Mouse (Mus musculus): ENCODE data around the gene A730046J19Rik. TPM values are rescaled to one million over a fixed set of nuclear protein-coding genes. Genes with fewer than 3 reads are reported as not detected.

A730046J19Rik gene
- polyA plus RNA-seq (2014; fragmentation: Nextera tagmentation; extraction: Ambion mirVana) = 0.13 and 0.22 TPM in 2 replicates

DNA sequence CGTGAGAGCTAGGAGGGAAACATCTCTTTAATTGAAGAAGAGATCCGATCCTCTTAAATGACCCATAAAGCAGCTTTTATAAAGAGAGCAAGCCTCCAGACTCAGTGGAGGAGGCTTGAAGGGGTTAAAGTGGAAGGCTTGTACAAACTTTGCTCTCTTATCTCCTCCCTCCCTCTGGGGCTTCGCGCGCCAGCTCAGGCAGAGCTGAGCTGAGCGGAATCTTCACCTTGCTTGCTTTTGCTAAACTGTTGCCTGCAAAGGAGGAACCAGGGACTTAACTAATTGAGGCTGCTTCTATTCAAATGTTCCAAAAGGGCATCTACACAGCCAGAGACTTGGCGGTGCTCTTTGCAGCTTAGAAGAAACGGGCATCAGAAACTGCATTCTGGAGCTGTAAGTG is at the start of gene A730046J19Rik:
Gene A730046J19Rik, plus strand, starts transcription at position 173 of the 400 bp plus-strand sequence.
- Histone ChIP-seq H3K4me3 (ENCODE audit: low read depth, low read length) (no peak within 1 kb of the TSS), H3K4me2 (ENCODE audit: low read depth, low read length) (no peak within 1 kb of the TSS), H3K27me3 (ENCODE audit: control insufficient read depth, insufficient read depth, low read length) (no peaks in the 10 kb centered on the region), H3K36me3 (replicated peaks; ENCODE audit: control insufficient read depth, insufficient read depth, low read depth, low read length) (no peaks in the 10 kb centered on the region), H3K4me1 (ENCODE audit: control insufficient read depth, insufficient read depth, low read length) (no peaks in the 10 kb centered on the region), H3K9me3 (replicated peaks; ENCODE audit: control insufficient read depth, low read length) (no peaks in the 10 kb centered on the region), H3K27ac (replicated peaks; ENCODE audit: low read depth, low read length) (no peak within 1 kb of the TSS), H3K9ac (replicated peaks; ENCODE audit: low read length) (no peak within 1 kb of the TSS)
- no peak for DNase-seq (ENCODE audit: low spot score)
- ATAC-seq (replicated peaks; ENCODE audit: insufficient number of reproducible peaks, low FRiP score, low TSS enrichment, low read depth) = no peak
- WGBS = 17% methylated on average over 8 of the region's 8 CpGs

DNA sequence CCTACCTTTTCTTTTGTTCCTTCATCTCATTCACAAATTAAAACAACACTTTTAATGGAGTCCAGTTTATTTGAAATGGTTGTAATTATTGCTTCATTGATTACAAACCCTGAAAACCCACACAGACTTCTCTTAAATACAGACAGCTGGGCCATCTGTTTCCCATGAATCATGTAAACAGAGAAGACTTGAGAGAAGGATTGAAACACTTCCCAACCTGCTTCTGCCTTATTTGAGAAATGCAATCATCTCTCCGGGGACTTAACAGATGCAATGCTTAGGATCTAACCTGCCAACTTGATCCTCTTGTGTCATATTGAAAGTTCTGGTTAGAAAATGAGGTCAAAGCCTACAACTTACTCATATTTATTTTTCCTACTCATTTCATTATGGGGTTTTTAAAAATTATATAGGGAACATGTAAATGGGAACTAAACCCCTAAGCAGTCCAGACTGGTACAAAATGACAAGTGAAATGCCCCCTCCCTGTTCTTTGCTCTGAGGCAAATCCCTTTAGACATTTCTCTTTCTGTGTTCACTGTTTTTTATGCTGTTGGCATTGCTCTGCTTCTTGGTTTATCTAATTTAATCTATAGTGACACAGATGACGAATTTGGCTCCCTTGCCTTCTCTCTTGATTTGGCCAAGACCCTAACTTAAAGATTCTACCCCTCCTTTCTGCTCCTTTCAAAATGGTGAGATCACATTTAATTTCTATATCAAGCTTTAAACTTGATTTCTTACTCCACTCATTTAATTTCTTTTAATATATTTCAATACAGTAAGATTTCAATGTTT is 48.7 kb upstream of the A730046J19Rik start:
- no peak overlapping the region for H3K4me2 ChIP-seq (ENCODE audit: low read depth, low read length)
- H3K27ac ChIP-seq (replicated peaks; ENCODE audit: low read depth, low read length) = no peak overlapping the region
- no peak overlapping the region for H3K4me3 ChIP-seq (ENCODE audit: low read depth, low read length)
- no peaks in the 10 kb centered on the region for H3K36me3 ChIP-seq (replicated peaks; ENCODE audit: control insufficient read depth, insufficient read depth, low read depth, low read length)
- no peak for ATAC-seq (replicated peaks; ENCODE audit: insufficient number of reproducible peaks, low FRiP score, low TSS enrichment, low read depth)
- no peaks in the 10 kb centered on the region for H3K9me3 ChIP-seq (replicated peaks; ENCODE audit: control insufficient read depth, low read length)
- no peaks in the 10 kb centered on the region for H3K4me1 ChIP-seq (ENCODE audit: control insufficient read depth, insufficient read depth, low read length)
- no peak overlapping the region for H3K9ac ChIP-seq (replicated peaks; ENCODE audit: low read length)
- peak; percentile 72 for DNase-seq (ENCODE audit: low spot score)
- WGBS = 34% methylated on average over 2 of the region's 2 CpGs
- no peaks in the 10 kb centered on the region; the same call in 1 of the 2 replicates for H3K27me3 ChIP-seq (ENCODE audit: control insufficient read depth, insufficient read depth, low read length)

GRCm38 (mm10) chrX:144136281-144136680 is 17.2 kb upstream of the A730046J19Rik start:
- ATAC-seq (replicated peaks; ENCODE audit: insufficient number of reproducible peaks, low FRiP score, low TSS enrichment, low read depth) (no peak), DNase-seq (ENCODE audit: low spot score) (no peak)
- Histone ChIP-seq H3K9ac (replicated peaks; ENCODE audit: low read length) (no peak overlapping the region), H3K4me1 (ENCODE audit: control insufficient read depth, insufficient read depth, low read length) (no peaks in the 10 kb centered on the region), H3K27ac (replicated peaks; ENCODE audit: low read depth, low read length) (no peak overlapping the region), H3K27me3 (ENCODE audit: control insufficient read depth, insufficient read depth, low read length) (no peaks in the 10 kb centered on the region), H3K9me3 (replicated peaks; ENCODE audit: control insufficient read depth, low read length) (no peaks in the 10 kb centered on the region), H3K36me3 (replicated peaks; ENCODE audit: control insufficient read depth, insufficient read depth, low read depth, low read length) (no peaks in the 10 kb centered on the region), H3K4me3 (ENCODE audit: low read depth, low read length) (no peak overlapping the region), H3K4me2 (ENCODE audit: low read depth, low read length) (no peak overlapping the region)
- 90% methylated on average over 1 of the region's 1 CpGs for WGBS

DNA sequence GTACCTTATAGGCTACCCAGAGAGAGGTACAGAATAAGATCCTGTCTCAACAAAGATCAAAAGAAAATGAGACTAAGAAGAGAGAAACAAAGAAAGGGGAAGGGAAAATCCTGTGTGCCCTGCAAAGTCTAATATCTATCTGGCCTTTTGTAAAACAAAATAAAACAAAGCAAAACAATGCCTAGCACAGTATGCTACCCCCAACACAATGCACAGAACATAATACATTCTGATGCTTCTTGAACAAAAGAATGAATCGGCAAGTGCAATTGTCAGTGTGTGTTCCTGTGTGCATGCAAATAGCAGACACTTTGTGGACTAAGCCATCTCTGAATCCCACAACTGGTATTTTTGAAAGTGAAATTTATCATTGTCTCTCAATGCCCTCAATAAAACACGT is 3.5 kb upstream of the A730046J19Rik start:
- DNase-seq (ENCODE audit: low spot score) = no peak
- H3K36me3 ChIP-seq (replicated peaks; ENCODE audit: control insufficient read depth, insufficient read depth, low read depth, low read length) = no peaks in the 10 kb centered on the region

DNA sequence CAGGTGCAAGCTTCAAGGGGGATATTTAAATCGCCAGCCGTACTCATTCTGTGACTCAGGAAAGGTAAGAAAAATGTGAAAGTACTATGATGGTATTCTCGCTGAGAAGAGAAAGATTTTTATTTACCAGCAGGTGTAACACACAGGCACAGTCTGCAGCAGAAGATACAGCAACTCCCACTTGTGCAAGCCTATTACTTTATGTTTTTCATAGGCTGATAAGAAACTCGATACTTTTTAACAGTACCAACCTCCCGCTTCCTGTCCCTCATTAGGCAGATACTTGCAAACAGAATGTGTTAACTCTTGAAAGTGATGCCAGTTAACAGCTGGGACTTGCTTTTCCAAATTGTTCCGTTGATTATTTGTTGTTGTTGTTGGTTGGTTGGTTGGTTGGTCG is 616 bp downstream of the A730046J19Rik start:
- no peak overlapping the region for H3K4me2 ChIP-seq (ENCODE audit: low read depth, low read length)
- no peaks in the 10 kb centered on the region for H3K27me3 ChIP-seq (ENCODE audit: control insufficient read depth, insufficient read depth, low read length)
- no peaks in the 10 kb centered on the region for H3K9me3 ChIP-seq (replicated peaks; ENCODE audit: control insufficient read depth, low read length)
- no peak for DNase-seq (ENCODE audit: low spot score)
- no peak overlapping the region for H3K4me3 ChIP-seq (ENCODE audit: low read depth, low read length)
- no peaks in the 10 kb centered on the region for H3K36me3 ChIP-seq (replicated peaks; ENCODE audit: control insufficient read depth, insufficient read depth, low read depth, low read length)
- ATAC-seq (replicated peaks; ENCODE audit: insufficient number of reproducible peaks, low FRiP score, low TSS enrichment, low read depth) = no peak
- H3K4me1 ChIP-seq (ENCODE audit: control insufficient read depth, insufficient read depth, low read length) = no peaks in the 10 kb centered on the region
- H3K9ac ChIP-seq (replicated peaks; ENCODE audit: low read length) = no peak overlapping the region
- no peak overlapping the region for H3K27ac ChIP-seq (replicated peaks; ENCODE audit: low read depth, low read length)
- 34% methylated on average over 7 of the region's 7 CpGs for WGBS

More for the DNA sequence above, 3.5 kb upstream of the A730046J19Rik start:
- no peaks in the 10 kb centered on the region for H3K27me3 ChIP-seq (ENCODE audit: control insufficient read depth, insufficient read depth, low read length)
- no peak overlapping the region for H3K27ac ChIP-seq (replicated peaks; ENCODE audit: low read depth, low read length)
- no peaks in the 10 kb centered on the region for H3K4me1 ChIP-seq (ENCODE audit: control insufficient read depth, insufficient read depth, low read length)
- no peak overlapping the region for H3K9ac ChIP-seq (replicated peaks; ENCODE audit: low read length)
- H3K4me2 ChIP-seq (ENCODE audit: low read depth, low read length) = no peak overlapping the region
- no peak for ATAC-seq (replicated peaks; ENCODE audit: insufficient number of reproducible peaks, low FRiP score, low TSS enrichment, low read depth)
- WGBS = 73% methylated on average over 2 of the region's 2 CpGs
- no peak overlapping the region for H3K4me3 ChIP-seq (ENCODE audit: low read depth, low read length)
- H3K9me3 ChIP-seq (replicated peaks; ENCODE audit: control insufficient read depth, low read length) = no peaks in the 10 kb centered on the region

DNA sequence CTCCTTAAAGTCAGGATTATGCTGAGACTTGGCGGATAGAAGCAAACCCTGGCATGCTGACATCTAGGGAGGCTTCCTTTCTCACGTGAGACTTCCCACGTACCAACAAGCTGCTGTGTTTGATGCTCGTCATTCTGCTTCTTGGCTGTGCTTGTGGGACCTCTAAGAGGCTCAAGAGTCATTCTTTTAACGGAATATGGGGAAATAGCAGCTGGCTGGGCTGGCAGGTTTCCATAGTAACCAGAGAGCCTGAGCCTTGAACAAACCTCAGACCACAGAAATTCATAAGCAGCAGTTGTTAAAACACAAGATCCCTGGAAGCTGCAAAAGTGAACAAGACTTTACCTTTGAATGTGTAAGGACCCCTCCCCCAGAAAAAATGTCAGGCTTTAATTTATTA is 9.4 kb downstream of the A730046J19Rik start:
- H3K36me3 ChIP-seq (replicated peaks; ENCODE audit: control insufficient read depth, insufficient read depth, low read depth, low read length) = no peaks in the 10 kb centered on the region
- no peaks in the 10 kb centered on the region for H3K4me1 ChIP-seq (ENCODE audit: control insufficient read depth, insufficient read depth, low read length)
- no peaks in the 10 kb centered on the region for H3K27me3 ChIP-seq (ENCODE audit: control insufficient read depth, insufficient read depth, low read length)
- H3K27ac ChIP-seq (replicated peaks; ENCODE audit: low read depth, low read length) = no peak overlapping the region
- DNase-seq (ENCODE audit: low spot score) (no peak), ATAC-seq (replicated peaks; ENCODE audit: insufficient number of reproducible peaks, low FRiP score, low TSS enrichment, low read depth) (no peak)
- no peaks in the 10 kb centered on the region for H3K9me3 ChIP-seq (replicated peaks; ENCODE audit: control insufficient read depth, low read length)
- no peak overlapping the region for H3K4me3 ChIP-seq (ENCODE audit: low read depth, low read length)
- no peak overlapping the region for H3K9ac ChIP-seq (replicated peaks; ENCODE audit: low read length)
- no peak overlapping the region for H3K4me2 ChIP-seq (ENCODE audit: low read depth, low read length)
- WGBS = 54% methylated on average over 5 of the region's 5 CpGs

Other genes with a start within 250 kb of the A730046J19Rik start
- 20.1 and 30.9 TPM in 2 replicates for gene Dcx, start 220.4 kb upstream of the A730046J19Rik start, polyA plus RNA-seq (2014; fragmentation: Nextera tagmentation; extraction: Ambion mirVana)
- gene Alg13, start 164.1 kb downstream of the A730046J19Rik start, polyA plus RNA-seq (2014; fragmentation: Nextera tagmentation; extraction: Ambion mirVana) = 28.8 and 29.4 TPM in 2 replicates